Mouse (Mus musculus) lung, embryonic 14.5 days (tissue): ENCODE measurements at regions not wholly inside any gene's neighbourhood (a gene's known extent, or its start where the extent isn't known, plus 50 kb on each side); places are given as distances from the start of the nearest gene placed in this dataset.
A peak's percentile ranks its signal among the peaks of the same experiment; 100 is the strongest.

Experiments used
- ATAC-seq: fragments of 200-750 bp; cut with Nextera tagmentation; 2 replicates; pipeline ENCODE4 v1.8.0; 2017; ENCODE audit warnings: mild to moderate bottlenecking, moderate TSS enrichment, moderate library complexity; ENCODE audit not compliant: insufficient read depth
- DNase-seq: peaks from one replicate; pipeline ENCODE4 v3.0.0-alpha.2; 2015
- H3K27ac ChIP-seq: fragments of 300-500 bp; sonication (generic); 2 replicates; pipeline ENCODE4 v1.5.1; 2014; ENCODE audit warnings: low read depth, mild to moderate bottlenecking, moderate library complexity
- H3K27me3 ChIP-seq: fragments of 300-500 bp; sonication (generic); 2 replicates; pipeline ENCODE4 v1.6.1; 2014; ENCODE audit warnings: low read length, control low read depth; ENCODE audit not compliant: insufficient read depth
- H3K36me3 ChIP-seq: fragments of 300-500 bp; sonication (generic); 2 replicates; pipeline ENCODE4 v1.6.1; 2014; ENCODE audit warnings: control low read depth; ENCODE audit not compliant: insufficient read depth
- H3K4me1 ChIP-seq: fragments of 300-500 bp; sonication (generic); 2 replicates; pipeline ENCODE4 v1.6.1; 2014; ENCODE audit warnings: antibody characterized with exemption, control low read depth; ENCODE audit not compliant: insufficient read depth
- H3K4me2 ChIP-seq: fragments of 300-500 bp; sonication (generic); 2 replicates; pipeline ENCODE4 v1.6.1; 2014; ENCODE audit warnings: mild to moderate bottlenecking
- H3K4me3 ChIP-seq: fragments of 300-500 bp; sonication (generic); 2 replicates; pipeline ENCODE4 v1.5.1; 2014; ENCODE audit warnings: low read depth, low read length
- H3K9ac ChIP-seq: fragments of 300-500 bp; sonication (generic); 2 replicates; pipeline ENCODE4 v1.6.1; 2014
- H3K9me3 ChIP-seq: fragments of 300-500 bp; sonication (generic); 2 replicates; pipeline ENCODE4 v1.6.1; 2016; ENCODE audit warnings: low read depth, low read length, control low read depth
- CTCF ChIP-seq: IDR thresholded peaks from 2 replicates; pipeline ENCODE4 v1.5.1; 2016; ENCODE audit warnings: antibody characterized with exemption, low read depth
- WGBS: fragments of 180-500 bp; shearing (Covaris S2); extraction: QIAGEN DNeasy Blood & Tissue Kit; methylation state at CpG from one replicate; pipeline ENCODE4 v1.1.7; 2014; 5-methylcytosine and 5-hydroxymethylcytosine counted together

- Histone ChIP-seq H3K9ac (no peak overlapping the region), H3K4me1 (no peaks in the 10 kb centered on the region), H3K4me3 (no peak overlapping the region), H3K9me3 (no peaks in the 10 kb centered on the region), H3K27ac (no peak overlapping the region), H3K4me2 (no peak overlapping the region), H3K27me3 (no peaks in the 10 kb centered on the region), H3K36me3 (no peaks in the 10 kb centered on the region)
- 42% methylated on average over 1 of the region's 1 CpGs for WGBS
- peak; percentile 2 for DNase-seq
- ATAC-seq = no peak
- no peak for TF ChIP-seq CTCF
These were observed 124.0 kb upstream of the Gm44 start for GRCm38 (mm10) chrX:90767946-90768345.
